Mouse (Mus musculus): ENCODE results near the gene Mmachc.

DNA sequence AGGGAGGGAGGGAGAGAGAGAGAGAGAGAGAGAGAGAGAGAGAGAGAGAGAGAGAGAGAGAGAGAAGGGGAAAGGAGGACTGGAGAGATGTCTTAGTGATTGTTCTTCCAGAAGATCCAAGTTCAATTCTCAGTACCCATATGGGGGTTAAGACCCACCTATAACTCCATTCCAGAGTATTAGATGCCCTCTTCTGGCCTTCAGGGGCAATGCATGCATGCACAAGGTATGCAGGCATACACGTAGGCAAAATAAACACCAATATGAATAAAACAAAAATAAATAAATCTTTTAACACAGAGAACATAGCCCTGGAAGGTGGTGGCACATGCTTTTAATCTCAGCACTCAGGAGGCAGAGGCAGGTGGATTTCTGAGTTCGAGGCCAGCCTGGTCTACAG is 38.9 kb downstream of the Mmachc start:
- TF ChIP-seq CEBPB (IDR thresholded peaks at IDR 0.05; ENCODE audit: insufficient read depth, poor library complexity, severe bottlenecking): no peak
- TF ChIP-seq MYOD1 (IDR thresholded peaks at IDR 0.05; ENCODE audit: control insufficient read depth in 1 of 3, insufficient read length in 2 of 3, low read depth in 2 of 3): no peak
